Mouse (Mus musculus) T-helper 17 cell (primary cell): ENCODE data around the gene Pkdcc.

Experiments
- in situ Hi-C, 2 experiments: fragments of 300-600 bp; cut with MboI, MseI; formaldehyde crosslinking; loops; 1 replicate in 1 of 2; 2 replicates in 1 of 2; pipeline ENCODE4 v1.15.1; 2025; ENCODE audit warnings: high pct_unique_total_duplicates in 2 of 2

Gene Pkdcc

GRCm38 (mm10) chr17:83214674-83215528 lies at the start of gene Pkdcc:
TSS of gene Pkdcc (plus strand) at chr17:83215292.
- in situ Hi-C loops = loop anchor here in 1 of 2 experiments (5.0 to 10.0 kb wide), 2 partner anchors 37 to 930 kb away; no protein-coding TSS in a partner anchor

- in situ Hi-C loops = no loop called here
Measured at GRCm38 (mm10) chr17:83166195-83166594, 48.9 kb upstream of the Pkdcc start.

GRCm38 (mm10) chr17:83176146-83176545 lies 38.9 kb upstream of the Pkdcc start:
- in situ Hi-C loops = no loop called here

- in situ Hi-C loops = no loop called here
Measured at GRCm38 (mm10) chr17:83178483-83179150, 36.5 kb upstream of the Pkdcc start.

- in situ Hi-C loops = no loop called here
Measured at GRCm38 (mm10) chr17:83179151-83179531, 36.0 kb upstream of the Pkdcc start.

- in situ Hi-C loops = no loop called here
Measured at GRCm38 (mm10) chr17:83179569-83179968, 35.5 kb upstream of the Pkdcc start.

GRCm38 (mm10) chr17:83181086-83181485 lies 34.0 kb upstream of the Pkdcc start:
- in situ Hi-C loops = no loop called here

- in situ Hi-C loops = no loop called here
Measured at GRCm38 (mm10) chr17:83181592-83181991, 33.5 kb upstream of the Pkdcc start.

GRCm38 (mm10) chr17:83182061-83182664 lies 32.9 kb upstream of the Pkdcc start:
- in situ Hi-C loops = no loop called here

GRCm38 (mm10) chr17:83182780-83183179 lies 32.3 kb upstream of the Pkdcc start:
- in situ Hi-C loops = no loop called here

GRCm38 (mm10) chr17:83187751-83188565 lies 27.1 kb upstream of the Pkdcc start:
- in situ Hi-C loops = no loop called here

- in situ Hi-C loops = no loop called here
Measured at GRCm38 (mm10) chr17:83190810-83191209, 24.3 kb upstream of the Pkdcc start.

- in situ Hi-C loops = no loop called here
Measured at GRCm38 (mm10) chr17:83194491-83194890, 20.6 kb upstream of the Pkdcc start.

- in situ Hi-C loops = no loop called here
Measured at GRCm38 (mm10) chr17:83197361-83197923, 17.6 kb upstream of the Pkdcc start.

- in situ Hi-C loops = no loop called here
Measured at GRCm38 (mm10) chr17:83200469-83200868, 14.6 kb upstream of the Pkdcc start.

GRCm38 (mm10) chr17:83201257-83201656 lies 13.8 kb upstream of the Pkdcc start:
- in situ Hi-C loops = no loop called here

- in situ Hi-C loops = no loop called here
Measured at GRCm38 (mm10) chr17:83203692-83204383, 11.3 kb upstream of the Pkdcc start.

GRCm38 (mm10) chr17:83207296-83207695 lies 7.8 kb upstream of the Pkdcc start:
- in situ Hi-C loops = no loop called here

- in situ Hi-C loops = no loop called here
Measured at GRCm38 (mm10) chr17:83208455-83208854, 6.6 kb upstream of the Pkdcc start.

- in situ Hi-C loops = loop anchor here in 1 of 2 experiments (10.0 kb wide), 1 partner anchor 926 kb away; no protein-coding TSS in a partner anchor
Measured at GRCm38 (mm10) chr17:83210531-83210930, 4.6 kb upstream of the Pkdcc start.
